Mouse (Mus musculus) cortical plate, adult 2 months (tissue): ENCODE measurements around the gene Ralgapa2. TPM values are rescaled to one million over a fixed set of nuclear protein-coding genes. Genes with fewer than 3 reads are reported as not detected.
"Not testable (repeated sequence)": the region's sequence is repeated elsewhere in the genome, so short reads cannot be mapped to it uniquely, and the experiment has no call there.

Experiments
- H3K27ac ChIP-seq: fragments of 200-500 bp; 2 replicates; pipeline ENCODE4 v1.5.1; 2012; ENCODE audit warnings: low read length, control low read depth, inconsistent platforms; ENCODE audit not compliant: insufficient read depth
- H3K4me1 ChIP-seq: fragments of 200-500 bp; 2 replicates; pipeline ENCODE4 v1.6.1; 2011; ENCODE audit warnings: low read length; ENCODE audit not compliant: control insufficient read depth, insufficient read depth
- H3K4me3 ChIP-seq: fragments of 200-500 bp; 2 replicates; pipeline ENCODE4 v1.5.1; 2011; ENCODE audit warnings: mild to moderate bottlenecking, low read length, control low read depth; ENCODE audit not compliant: insufficient read depth
- CTCF ChIP-seq: fragments of 200-500 bp; IDR thresholded peaks from 2 replicates; pipeline ENCODE4 v1.5.1; 2011; ENCODE audit warnings: mild to moderate bottlenecking, control low read depth, low read length; ENCODE audit not compliant: insufficient read depth; ENCODE audit errors: extremely low read depth
- POLR2A ChIP-seq: fragments of 200-500 bp; IDR thresholded peaks from 2 replicates; pipeline ENCODE4 v1.6.1; 2011; ENCODE audit warnings: mild to moderate bottlenecking, low read length, control low read depth; ENCODE audit not compliant: insufficient read depth; ENCODE audit errors: extremely low read depth
- polyA plus RNA-seq: library from polyadenylated mRNA; depleted of rRNA; stranded (reverse); fragments of >200 nt; gene quantifications from 2 replicates; pipeline ENCODE4 v1.2.3, GENCODE M21; 2012

Gene Ralgapa2
- polyA plus RNA-seq, 1 experiment: 9.9 TPM

DNA sequence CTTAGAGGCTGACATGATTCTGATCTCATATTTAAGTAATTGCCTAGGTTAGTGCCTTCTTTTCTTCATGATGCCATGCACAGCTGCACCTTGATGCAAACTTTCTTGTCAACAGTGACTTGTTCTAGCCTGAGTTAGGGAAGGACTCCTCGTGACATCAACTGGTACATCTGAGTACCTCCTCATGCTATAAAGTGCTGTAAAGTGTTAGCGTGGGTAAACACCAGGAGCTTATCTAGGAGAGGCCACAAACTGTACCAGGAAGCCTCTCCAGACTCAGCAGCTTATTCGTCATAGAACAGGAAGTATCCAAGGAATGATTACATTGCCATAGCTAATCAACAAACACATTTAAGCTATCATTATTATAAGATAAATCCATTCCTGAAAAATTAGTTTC, 23.9 kb downstream of the Ralgapa2 start:
- TF ChIP-seq CTCF (no peak), POLR2A (no peak)
- H3K4me3 ChIP-seq: no peak overlapping the region
- no peak overlapping the region for H3K27ac ChIP-seq
- no peaks in the 10 kb centered on the region for H3K4me1 ChIP-seq

DNA sequence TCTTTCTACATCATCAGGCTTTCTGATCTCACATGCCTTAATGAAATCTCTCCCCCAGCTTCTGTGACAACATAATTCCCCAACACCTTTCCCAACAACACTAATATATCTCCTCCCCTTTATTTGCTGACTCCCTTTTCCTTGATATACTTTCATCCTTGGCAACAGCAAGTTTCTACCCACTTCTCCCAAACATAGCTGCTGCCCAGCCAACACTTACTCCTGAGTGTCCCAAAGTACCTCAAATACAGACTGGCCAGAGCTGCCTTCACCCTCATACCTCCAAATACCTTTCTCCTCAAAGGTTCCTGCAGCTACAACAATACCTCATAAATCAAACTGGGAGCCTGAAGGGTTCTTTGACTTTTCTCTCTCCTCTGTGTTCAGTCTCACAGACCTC, 29.3 kb downstream of the Ralgapa2 start:
- Histone ChIP-seq H3K4me1 (no peaks in the 10 kb centered on the region), H3K27ac (no peak overlapping the region), H3K4me3 (no peak overlapping the region)
- TF ChIP-seq CTCF: no peak
- TF ChIP-seq POLR2A: no peak

DNA sequence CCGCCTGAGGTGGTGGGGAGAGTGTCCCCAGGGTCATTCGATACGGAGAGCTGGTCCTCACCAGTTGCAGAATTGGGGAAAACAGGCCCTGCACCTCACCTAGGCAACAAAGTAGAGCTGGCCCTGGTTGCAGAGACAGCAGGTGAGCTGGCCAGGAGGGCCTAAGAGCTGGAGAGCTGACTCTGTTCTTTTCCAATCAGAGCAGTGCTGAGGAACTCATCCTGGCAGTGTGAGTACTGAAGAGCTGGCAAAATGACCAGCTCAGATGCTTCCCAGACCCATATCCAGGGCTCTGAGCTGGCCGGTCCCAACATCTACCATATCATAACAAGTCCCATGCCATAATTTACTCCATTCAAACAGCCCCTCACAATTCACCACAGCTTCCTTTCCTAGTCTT, 34.7 kb downstream of the Ralgapa2 start:
- TF ChIP-seq CTCF (no peak), POLR2A (no peak)
- Histone ChIP-seq H3K27ac (no peak overlapping the region), H3K4me1 (no peaks in the 10 kb centered on the region), H3K4me3 (no peak overlapping the region)

DNA sequence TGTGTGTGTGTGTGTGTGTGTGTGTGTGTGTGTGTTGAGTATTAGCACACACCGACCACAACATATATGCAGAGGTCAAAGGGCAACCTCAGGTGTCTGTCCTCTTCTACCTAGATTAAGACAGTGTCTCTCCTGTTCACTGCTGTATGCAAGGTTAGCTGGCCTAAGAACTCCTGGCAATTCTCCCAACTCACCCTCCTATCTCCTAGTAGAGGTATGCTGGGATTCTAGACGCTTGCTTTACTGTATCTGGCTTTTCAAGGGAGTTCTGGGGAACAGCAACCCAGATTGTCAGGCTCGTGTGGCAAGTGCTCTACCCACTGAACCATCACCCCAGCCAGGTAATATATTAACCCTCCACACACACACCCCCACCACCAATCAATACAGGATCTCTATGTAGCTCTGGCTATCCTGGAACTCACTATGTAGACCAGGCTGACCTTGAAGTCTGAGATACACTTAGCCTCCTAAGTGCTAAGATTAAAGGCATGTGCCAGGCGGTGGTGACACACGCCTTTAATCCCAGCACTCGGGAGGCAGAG, 35.6 kb downstream of the Ralgapa2 start:
- TF ChIP-seq POLR2A (no peak), CTCF (no peak)
- H3K4me1 ChIP-seq: no peaks in the 10 kb centered on the region
- no peak overlapping the region for H3K27ac ChIP-seq
- no peak overlapping the region for H3K4me3 ChIP-seq

DNA sequence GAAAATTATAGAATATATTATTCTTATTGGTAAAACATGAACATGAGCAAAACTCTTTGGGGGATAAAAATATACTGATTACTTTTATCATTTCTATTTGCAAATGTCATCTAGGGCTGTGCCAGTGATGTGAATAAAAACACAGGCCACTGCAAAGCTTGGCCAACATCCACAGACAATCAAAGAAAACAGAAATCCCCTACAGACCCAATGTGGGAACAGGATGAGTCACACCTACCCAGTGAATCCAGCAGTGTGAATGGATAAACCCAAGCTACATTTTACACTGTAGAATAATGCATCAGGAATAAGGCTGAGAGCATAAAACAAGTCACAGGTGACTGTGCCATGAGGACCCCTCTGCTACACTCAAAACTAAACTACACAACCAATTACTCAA, 36.1 kb downstream of the Ralgapa2 start:
- Histone ChIP-seq H3K27ac (no peak overlapping the region), H3K4me1 (no peaks in the 10 kb centered on the region)
- TF ChIP-seq CTCF: no peak
- no peak for TF ChIP-seq POLR2A

DNA sequence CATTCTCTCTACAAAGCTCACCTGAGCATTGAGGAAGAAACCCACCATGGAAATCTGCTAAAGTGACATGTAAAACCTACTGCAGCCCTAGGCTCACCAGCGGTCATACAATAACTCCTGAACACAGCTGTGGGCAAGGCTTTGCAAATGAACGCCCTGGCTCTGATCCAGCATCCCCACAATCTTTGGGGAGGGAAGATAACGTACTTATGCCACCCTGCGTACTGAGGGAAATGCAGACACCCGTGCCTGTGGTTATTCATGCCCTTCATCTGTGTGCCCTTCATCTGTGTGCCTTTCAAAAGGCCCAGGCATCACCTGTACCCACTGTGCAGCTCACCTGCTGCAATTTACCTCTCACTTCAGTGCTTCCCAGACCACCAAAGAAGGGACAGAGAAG, 41.2 kb downstream of the Ralgapa2 start:
- H3K4me3 ChIP-seq: no peak overlapping the region
- TF ChIP-seq POLR2A (no peak), CTCF (no peak)
- H3K4me1 ChIP-seq: no peaks in the 10 kb centered on the region
- no peak overlapping the region for H3K27ac ChIP-seq

More for the DNA sequence above, 36.1 kb downstream of the Ralgapa2 start:
- no peak overlapping the region for H3K4me3 ChIP-seq

DNA sequence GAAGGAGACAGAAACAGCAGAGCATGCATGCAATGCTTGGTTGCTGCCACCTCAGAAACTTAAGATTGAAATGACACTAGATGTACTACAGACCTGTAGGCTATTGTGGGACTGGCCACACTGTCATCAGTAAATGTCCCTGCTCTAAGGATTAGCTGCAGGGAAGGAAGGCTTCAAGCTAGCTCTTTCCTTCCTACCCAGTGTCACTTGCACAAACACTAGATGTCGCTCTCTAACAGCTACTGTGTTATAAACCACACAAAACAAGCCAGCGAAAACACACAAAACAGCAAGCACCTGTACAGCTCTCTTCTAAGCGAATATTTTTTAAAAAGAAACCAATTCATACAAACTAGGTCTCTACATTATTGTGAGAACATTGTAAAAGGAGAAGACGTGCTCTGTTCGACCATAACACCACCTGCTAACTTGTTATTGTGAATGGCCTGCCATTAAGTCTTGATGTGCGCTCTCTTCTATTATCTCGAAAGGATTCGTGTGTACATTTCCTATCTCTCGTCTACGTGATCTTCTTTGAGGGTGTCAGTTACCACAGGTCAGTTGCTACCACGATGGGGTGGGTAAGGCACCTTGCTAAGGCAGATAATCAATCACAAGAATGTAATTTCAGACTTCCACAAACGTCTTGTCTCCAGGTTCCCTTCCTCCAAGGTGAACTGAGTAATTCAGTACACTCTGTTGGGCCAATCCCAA, 42.3 kb downstream of the Ralgapa2 start:
- H3K4me1 ChIP-seq: no peaks in the 10 kb centered on the region
- TF ChIP-seq POLR2A (no peak), CTCF (peak; percentile 82)
- no peak overlapping the region for H3K4me3 ChIP-seq
- H3K27ac ChIP-seq: no peak overlapping the region

DNA sequence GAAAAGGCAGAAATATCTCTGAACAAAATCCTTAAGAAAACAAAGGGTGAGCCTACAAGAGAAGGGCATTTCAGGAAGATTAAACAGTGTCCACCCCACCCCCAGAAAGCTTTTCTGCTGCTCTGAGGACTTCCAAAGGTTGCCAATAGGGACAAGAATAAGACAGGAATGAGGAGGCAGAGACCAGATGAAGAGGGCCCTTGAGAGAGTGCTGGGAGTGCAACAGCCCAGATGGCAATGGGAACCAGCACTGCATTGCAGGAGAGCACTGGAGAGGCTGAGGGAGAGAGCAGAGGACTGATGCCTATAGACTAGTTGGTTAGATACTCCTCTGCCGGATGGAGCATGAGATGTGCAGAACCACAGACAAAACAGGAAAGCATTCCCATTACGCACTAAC, 43.2 kb downstream of the Ralgapa2 start:
- TF ChIP-seq CTCF (no peak), POLR2A (no peak)
- no peak overlapping the region for H3K27ac ChIP-seq
- no peak overlapping the region for H3K4me3 ChIP-seq
- H3K4me1 ChIP-seq: no peaks in the 10 kb centered on the region

DNA sequence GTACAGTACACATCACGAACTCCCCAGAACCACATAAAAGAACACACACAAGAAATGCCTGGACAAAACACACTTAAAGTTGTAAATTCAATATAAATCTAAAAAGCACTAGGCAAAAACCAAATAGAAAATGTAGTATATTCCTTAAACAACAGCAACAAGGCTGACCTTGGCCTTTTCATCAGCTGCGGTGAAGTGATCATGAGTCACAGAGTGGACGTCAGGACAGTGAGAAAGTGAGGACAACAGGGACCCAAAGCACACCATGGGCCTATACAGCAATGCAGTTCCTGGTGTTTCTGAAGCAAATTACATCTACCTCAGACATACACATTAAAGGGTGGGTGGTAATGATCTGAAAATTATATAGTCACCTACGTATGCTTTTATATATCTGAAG, 44.1 kb downstream of the Ralgapa2 start:
- TF ChIP-seq CTCF (no peak), POLR2A (no peak)
- Histone ChIP-seq H3K4me1 (no peaks in the 10 kb centered on the region), H3K27ac (no peak overlapping the region), H3K4me3 (no peak overlapping the region)

DNA sequence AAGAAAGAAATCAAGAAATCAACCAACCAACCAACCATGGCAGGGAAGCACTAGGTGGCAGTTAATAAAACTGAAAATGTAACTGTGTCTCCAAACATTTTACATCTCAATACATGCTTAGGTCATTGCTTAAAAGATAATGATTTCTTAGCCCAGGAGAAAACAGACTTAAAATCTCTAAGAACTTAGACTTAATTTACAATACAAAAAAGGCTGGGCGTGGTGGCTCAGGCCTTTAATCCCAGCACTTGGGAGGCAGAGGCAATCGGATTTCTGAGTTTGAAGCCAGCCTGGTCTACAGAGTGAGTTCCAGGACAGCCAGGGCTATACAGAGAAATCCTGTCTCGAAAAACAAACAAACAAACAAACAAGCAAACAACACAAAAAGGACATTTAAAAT, 45.3 kb downstream of the Ralgapa2 start:
- H3K27ac ChIP-seq, H3K4me1 ChIP-seq, H3K4me3 ChIP-seq: not testable (repeated sequence)

DNA sequence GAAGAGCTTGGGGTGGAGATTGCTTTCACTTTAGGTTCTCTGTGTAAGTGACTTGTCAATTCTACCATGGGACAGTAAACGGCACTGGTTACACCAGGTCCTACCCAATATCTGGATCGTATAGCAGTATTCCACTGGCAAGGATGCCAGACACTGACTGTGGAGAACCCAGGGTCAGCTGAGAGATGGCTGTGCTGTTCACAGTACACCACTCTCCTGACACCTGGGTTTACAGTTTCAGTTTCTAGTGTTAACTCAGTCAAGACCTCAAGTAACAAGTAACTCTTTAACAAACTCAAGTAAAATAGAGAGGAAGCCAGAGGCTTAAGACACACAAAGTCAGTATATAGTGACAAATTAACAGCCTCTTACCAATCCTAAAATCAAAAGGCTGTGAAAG, 54.6 kb downstream of the Ralgapa2 start:
- TF ChIP-seq POLR2A (no peak), CTCF (no peak)
- H3K4me1 ChIP-seq: no peaks in the 10 kb centered on the region
- no peak overlapping the region for H3K27ac ChIP-seq
- H3K4me3 ChIP-seq: no peak overlapping the region
